Mouse (Mus musculus) midbrain, postnatal 0 days (tissue): ENCODE results near the gene Gzmm. TPM values are rescaled to one million over a fixed set of nuclear protein-coding genes. Genes with fewer than 3 reads are reported as not detected.
A peak's percentile ranks its signal among the peaks of the same experiment; 100 is the strongest.

ENCODE experiments used
- ATAC-seq: fragments of 200-750 bp; cut with Nextera tagmentation; 2 replicates; pipeline ENCODE4 v1.8.0; 2017; ENCODE audit warnings: moderate number of reproducible peaks, mild to moderate bottlenecking, moderate TSS enrichment, moderate library complexity; ENCODE audit not compliant: low FRiP score
- DNase-seq: peaks from one replicate; pipeline ENCODE4 v3.0.0-alpha.2; 2015; ENCODE audit warnings: low spot score
- H3K27ac ChIP-seq: fragments of 300-500 bp; sonication (generic); 2 replicates; pipeline ENCODE4 v1.5.1; 2014; ENCODE audit warnings: low read depth, mild to moderate bottlenecking, low read length, mixed read lengths
- H3K27me3 ChIP-seq: fragments of 300-500 bp; sonication (generic); 2 replicates; pipeline ENCODE4 v1.6.1; 2014; ENCODE audit warnings: low read length, control low read depth, mixed read lengths; ENCODE audit not compliant: insufficient read depth
- H3K36me3 ChIP-seq: fragments of 300-500 bp; sonication (generic); 2 replicates; pipeline ENCODE4 v1.6.1; 2014; ENCODE audit warnings: low read length, control low read depth, mixed read lengths; ENCODE audit not compliant: insufficient read depth
- H3K4me1 ChIP-seq: fragments of 300-500 bp; sonication (generic); 2 replicates; pipeline ENCODE4 v1.6.1; 2014; ENCODE audit warnings: mild to moderate bottlenecking, control low read depth, antibody characterized with exemption, low read length, mixed read lengths; ENCODE audit not compliant: insufficient read depth
- H3K4me2 ChIP-seq: fragments of 300-500 bp; sonication (generic); 2 replicates; pipeline ENCODE4 v1.6.1; 2014; ENCODE audit warnings: low read depth, mild to moderate bottlenecking, low read length, mixed read lengths; ENCODE audit not compliant: poor library complexity, severe bottlenecking
- H3K4me3 ChIP-seq: fragments of 300-500 bp; sonication (generic); 2 replicates; pipeline ENCODE4 v1.5.1; 2014; ENCODE audit warnings: low read depth, mild to moderate bottlenecking, low read length, moderate library complexity
- H3K9ac ChIP-seq: fragments of 300-500 bp; sonication (generic); replicated peaks from 2 replicates; pipeline ENCODE4 v1.6.1; 2014; ENCODE audit warnings: mild to moderate bottlenecking, low read length, moderate library complexity, mixed read lengths; ENCODE audit not compliant: poor library complexity, severe bottlenecking
- H3K9me3 ChIP-seq: fragments of 300-500 bp; sonication (generic); 2 replicates; pipeline ENCODE4 v1.6.1; 2016; ENCODE audit warnings: low read length, control low read depth
- CTCF ChIP-seq: IDR thresholded peaks from 2 replicates; pipeline ENCODE4 v1.5.1; 2016; ENCODE audit warnings: antibody characterized with exemption, mild to moderate bottlenecking
- WGBS: fragments of 180-500 bp; shearing (Covaris S2); extraction: QIAGEN DNeasy Blood & Tissue Kit; methylation state at CpG from one replicate; pipeline ENCODE4 v1.1.7; 2014; 5-methylcytosine and 5-hydroxymethylcytosine counted together
- polyA plus RNA-seq: library from polyadenylated mRNA; unstranded; fragments of >200 nt; fragmentation: Nextera tagmentation; extraction: Ambion mirVana; gene quantifications from 2 replicates; pipeline ENCODE4 v1.2.1, GENCODE M21; 2015
- total RNA-seq: library from RNA; depleted of rRNA; stranded (reverse); fragments of >200 nt; gene quantifications from 2 replicates; pipeline ENCODE4 v1.2.3, GENCODE M21; 2014

Gzmm gene
- total and polyA plus RNA-seq, 2 experiments from 2014 or later: 0.66 to 1.2 TPM

- Histone ChIP-seq H3K36me3 (peaks cover 32% of the 10 kb centered on the region), H3K9me3 (no peaks in the 10 kb centered on the region), H3K4me2 (peak overlapping the region; percentile 93), H3K9ac (peak overlapping the region; percentile 81), H3K27me3 (no peaks in the 10 kb centered on the region), H3K4me1 (peaks cover 14% of the 10 kb centered on the region), H3K27ac (peak overlapping the region; percentile 86), H3K4me3 (peak overlapping the region; percentile 79)
- WGBS: 7% methylated on average over 10 of the region's 10 CpGs
- no peak for ATAC-seq
- peak; percentile 68 for TF ChIP-seq CTCF
- peak; percentile 68 for DNase-seq
Measured at GRCm38 (mm10) chr10:79682916-79683582, 5.8 kb upstream of the Gzmm start.

- Histone ChIP-seq H3K9ac (peak overlapping the region; percentile 81), H3K4me3 (peak overlapping the region; percentile 79), H3K9me3 (no peaks in the 10 kb centered on the region), H3K4me1 (peaks cover 14% of the 10 kb centered on the region), H3K27me3 (no peaks in the 10 kb centered on the region), H3K36me3 (peaks cover 41% of the 10 kb centered on the region), H3K4me2 (peak overlapping the region; percentile 93), H3K27ac (0 out of 2 replicates have a peak overlapping the region, but pooled peaks have one; percentile 86)
- no peak for DNase-seq
- no peak for ATAC-seq
- WGBS: 87% methylated on average over 6 of the region's 6 CpGs
- no peak for TF ChIP-seq CTCF
Measured at GRCm38 (mm10) chr10:79683726-79684640, 4.8 kb upstream of the Gzmm start.

- H3K27ac ChIP-seq: no peak overlapping the region
- DNase-seq: no peak
- 94% methylated on average over 25 of the region's 25 CpGs for WGBS
- H3K4me2 ChIP-seq: no peak overlapping the region
- no peak for TF ChIP-seq CTCF
- H3K9ac ChIP-seq: no peak overlapping the region
- H3K4me1 ChIP-seq: peaks cover 14% of the 10 kb centered on the region
- no peaks in the 10 kb centered on the region for H3K27me3 ChIP-seq
- no peaks in the 10 kb centered on the region for H3K9me3 ChIP-seq
- no peak for ATAC-seq
- H3K36me3 ChIP-seq: peaks cover 45% of the 10 kb centered on the region
- H3K4me3 ChIP-seq: no peak overlapping the region
Measured at GRCm38 (mm10) chr10:79684770-79685600, 3.8 kb upstream of the Gzmm start.

- no peaks in the 10 kb centered on the region for H3K9me3 ChIP-seq
- H3K27me3 ChIP-seq: no peaks in the 10 kb centered on the region
- TF ChIP-seq CTCF: no peak
- no peak overlapping the region for H3K9ac ChIP-seq
- DNase-seq (no peak), ATAC-seq (no peak)
- H3K4me3 ChIP-seq: no peak overlapping the region
- WGBS: 89% methylated on average over 2 of the region's 2 CpGs
- H3K36me3 ChIP-seq: peaks cover 45% of the 10 kb centered on the region
- no peak overlapping the region for H3K4me2 ChIP-seq
- no peak overlapping the region for H3K27ac ChIP-seq
- peaks cover 14% of the 10 kb centered on the region for H3K4me1 ChIP-seq
Measured at GRCm38 (mm10) chr10:79686219-79686618, 2.6 kb upstream of the Gzmm start.

- ATAC-seq: no peak
- peaks cover 45% of the 10 kb centered on the region for H3K36me3 ChIP-seq
- 100% methylated on average over 1 of the region's 1 CpGs for WGBS
- H3K27me3 ChIP-seq: no peaks in the 10 kb centered on the region
- H3K27ac ChIP-seq: no peak overlapping the region
- H3K4me2 ChIP-seq: no peak overlapping the region
- H3K4me1 ChIP-seq: peaks cover 14% of the 10 kb centered on the region
- H3K9ac ChIP-seq: no peak overlapping the region
- DNase-seq: no peak
- no peak overlapping the region for H3K4me3 ChIP-seq
- H3K9me3 ChIP-seq: no peaks in the 10 kb centered on the region
- TF ChIP-seq CTCF: no peak
Measured at GRCm38 (mm10) chr10:79686691-79687090, 2.1 kb upstream of the Gzmm start.
